Mouse (Mus musculus): ENCODE results near the gene Cd3d. TPM values are rescaled to one million over a fixed set of nuclear protein-coding genes. Genes with fewer than 3 reads are reported as not detected.

The Cd3d gene
- polyA plus RNA-seq, 1 experiment from 2014 or later, result not detected

GRCm38 (mm10) chr9:44986242-44986781 is 4.7 kb downstream of the Cd3d start:
- no peak for ATAC-seq
- Histone ChIP-seq H3K27me3 (replicated peaks; ENCODE audit: control insufficient read depth, insufficient read depth, low read length) (no peaks in the 10 kb centered on the region), H3K36me3 (ENCODE audit: control insufficient read depth, insufficient read depth, low read length) (no peaks in the 10 kb centered on the region), H3K27ac (ENCODE audit: low read length) (no peak overlapping the region), H3K4me2 (ENCODE audit: low read depth, low read length) (no peak overlapping the region), H3K9me3 (ENCODE audit: control insufficient read depth, low read length) (no peaks in the 10 kb centered on the region), H3K4me3 (ENCODE audit: low read length) (no peak overlapping the region), H3K9ac (ENCODE audit: low read depth, low read length) (no peak overlapping the region), H3K4me1 (ENCODE audit: control insufficient read depth, insufficient read depth, low read length) (no peaks in the 10 kb centered on the region)
- 58% methylated on average over 14 of the region's 14 CpGs for WGBS

- H3K27ac ChIP-seq (ENCODE audit: low read length), result no peak overlapping the region
- H3K36me3 ChIP-seq (ENCODE audit: control insufficient read depth, insufficient read depth, low read length), result no peaks in the 10 kb centered on the region
- no peaks in the 10 kb centered on the region for H3K9me3 ChIP-seq (ENCODE audit: control insufficient read depth, low read length)
- no peak for ATAC-seq
- no peaks in the 10 kb centered on the region for H3K4me1 ChIP-seq (ENCODE audit: control insufficient read depth, insufficient read depth, low read length)
- H3K27me3 ChIP-seq (replicated peaks; ENCODE audit: control insufficient read depth, insufficient read depth, low read length), result no peaks in the 10 kb centered on the region
- H3K4me2 ChIP-seq (ENCODE audit: low read depth, low read length), result no peak overlapping the region
- no peak overlapping the region for H3K9ac ChIP-seq (ENCODE audit: low read depth, low read length)
- no peak overlapping the region for H3K4me3 ChIP-seq (ENCODE audit: low read length)
- WGBS, result 62% methylated on average over 5 of the region's 5 CpGs
Observed at GRCm38 (mm10) chr9:44986976-44987375, 5.4 kb downstream of the Cd3d start.

GRCm38 (mm10) chr9:44991821-44992220 is 10.2 kb downstream of the Cd3d start:
- no peaks in the 10 kb centered on the region for H3K27me3 ChIP-seq (replicated peaks; ENCODE audit: control insufficient read depth, insufficient read depth, low read length)
- no peak for ATAC-seq
- H3K9ac ChIP-seq (ENCODE audit: low read depth, low read length), result no peak overlapping the region
- H3K4me3 ChIP-seq (ENCODE audit: low read length), result no peak overlapping the region
- 78% methylated on average over 2 of the region's 2 CpGs for WGBS
- H3K36me3 ChIP-seq (ENCODE audit: control insufficient read depth, insufficient read depth, low read length), result no peaks in the 10 kb centered on the region
- no peak overlapping the region for H3K4me2 ChIP-seq (ENCODE audit: low read depth, low read length)
- no peak overlapping the region for H3K27ac ChIP-seq (ENCODE audit: low read length)
- no peaks in the 10 kb centered on the region for H3K9me3 ChIP-seq (ENCODE audit: control insufficient read depth, low read length)
- H3K4me1 ChIP-seq (ENCODE audit: control insufficient read depth, insufficient read depth, low read length), result no peaks in the 10 kb centered on the region

GRCm38 (mm10) chr9:44992271-44992670 is 10.7 kb downstream of the Cd3d start:
- no peak for ATAC-seq

GRCm38 (mm10) chr9:44993268-44993667 is 11.7 kb downstream of the Cd3d start:
- 83% methylated on average over 2 of the region's 2 CpGs for WGBS
- no peak for ATAC-seq
- Histone ChIP-seq H3K27ac (ENCODE audit: low read length) (no peak overlapping the region), H3K9me3 (ENCODE audit: control insufficient read depth, low read length) (no peaks in the 10 kb centered on the region), H3K4me2 (ENCODE audit: low read depth, low read length) (no peak overlapping the region), H3K36me3 (ENCODE audit: control insufficient read depth, insufficient read depth, low read length) (no peaks in the 10 kb centered on the region), H3K4me3 (ENCODE audit: low read length) (no peak overlapping the region), H3K9ac (ENCODE audit: low read depth, low read length) (no peak overlapping the region), H3K4me1 (ENCODE audit: control insufficient read depth, insufficient read depth, low read length) (no peaks in the 10 kb centered on the region), H3K27me3 (replicated peaks; ENCODE audit: control insufficient read depth, insufficient read depth, low read length) (no peaks in the 10 kb centered on the region)

More at GRCm38 (mm10) chr9:44992271-44992670, 10.7 kb downstream of the Cd3d start:
- Histone ChIP-seq H3K9me3 (ENCODE audit: control insufficient read depth, low read length) (no peaks in the 10 kb centered on the region), H3K27ac (ENCODE audit: low read length) (no peak overlapping the region), H3K4me2 (ENCODE audit: low read depth, low read length) (no peak overlapping the region), H3K36me3 (ENCODE audit: control insufficient read depth, insufficient read depth, low read length) (no peaks in the 10 kb centered on the region), H3K4me1 (ENCODE audit: control insufficient read depth, insufficient read depth, low read length) (no peaks in the 10 kb centered on the region), H3K4me3 (ENCODE audit: low read length) (no peak overlapping the region), H3K9ac (ENCODE audit: low read depth, low read length) (no peak overlapping the region), H3K27me3 (replicated peaks; ENCODE audit: control insufficient read depth, insufficient read depth, low read length) (no peaks in the 10 kb centered on the region)

GRCm38 (mm10) chr9:44994962-44995361 is 13.4 kb downstream of the Cd3d start:
- no peak for ATAC-seq

GRCm38 (mm10) chr9:44996590-44996989 is 15.0 kb downstream of the Cd3d start:
- Histone ChIP-seq H3K4me2 (ENCODE audit: low read depth, low read length) (no peak overlapping the region), H3K27me3 (replicated peaks; ENCODE audit: control insufficient read depth, insufficient read depth, low read length) (no peaks in the 10 kb centered on the region), H3K27ac (ENCODE audit: low read length) (no peak overlapping the region), H3K36me3 (ENCODE audit: control insufficient read depth, insufficient read depth, low read length) (no peaks in the 10 kb centered on the region), H3K9me3 (ENCODE audit: control insufficient read depth, low read length) (no peaks in the 10 kb centered on the region), H3K4me1 (ENCODE audit: control insufficient read depth, insufficient read depth, low read length) (no peaks in the 10 kb centered on the region), H3K9ac (ENCODE audit: low read depth, low read length) (no peak overlapping the region), H3K4me3 (ENCODE audit: low read length) (no peak overlapping the region)
- no peak for ATAC-seq
- WGBS, result 92% methylated on average over 7 of the region's 7 CpGs

More at GRCm38 (mm10) chr9:44994962-44995361, 13.4 kb downstream of the Cd3d start:
- H3K4me3 ChIP-seq (ENCODE audit: low read length), result no peak overlapping the region
- H3K4me1 ChIP-seq (ENCODE audit: control insufficient read depth, insufficient read depth, low read length), result no peaks in the 10 kb centered on the region
- H3K27ac ChIP-seq (ENCODE audit: low read length), result no peak overlapping the region
- 64% methylated on average over 4 of the region's 4 CpGs for WGBS
- H3K9ac ChIP-seq (ENCODE audit: low read depth, low read length), result no peak overlapping the region
- no peaks in the 10 kb centered on the region for H3K36me3 ChIP-seq (ENCODE audit: control insufficient read depth, insufficient read depth, low read length)
- H3K9me3 ChIP-seq (ENCODE audit: control insufficient read depth, low read length), result no peaks in the 10 kb centered on the region
- no peaks in the 10 kb centered on the region for H3K27me3 ChIP-seq (replicated peaks; ENCODE audit: control insufficient read depth, insufficient read depth, low read length)
- no peak overlapping the region for H3K4me2 ChIP-seq (ENCODE audit: low read depth, low read length)

GRCm38 (mm10) chr9:44998138-44998537 is 16.6 kb downstream of the Cd3d start:
- Histone ChIP-seq H3K9ac (ENCODE audit: low read depth, low read length) (no peak overlapping the region), H3K4me2 (ENCODE audit: low read depth, low read length) (no peak overlapping the region), H3K4me3 (ENCODE audit: low read length) (no peak overlapping the region), H3K9me3 (ENCODE audit: control insufficient read depth, low read length) (no peaks in the 10 kb centered on the region), H3K36me3 (ENCODE audit: control insufficient read depth, insufficient read depth, low read length) (no peaks in the 10 kb centered on the region), H3K4me1 (ENCODE audit: control insufficient read depth, insufficient read depth, low read length) (no peaks in the 10 kb centered on the region), H3K27ac (ENCODE audit: low read length) (no peak overlapping the region), H3K27me3 (replicated peaks; ENCODE audit: control insufficient read depth, insufficient read depth, low read length) (no peaks in the 10 kb centered on the region)
- no peak for ATAC-seq
- 69% methylated on average over 11 of the region's 11 CpGs for WGBS

GRCm38 (mm10) chr9:44999171-44999570 is 17.6 kb downstream of the Cd3d start:
- Histone ChIP-seq H3K27me3 (replicated peaks; ENCODE audit: control insufficient read depth, insufficient read depth, low read length) (no peaks in the 10 kb centered on the region), H3K4me2 (ENCODE audit: low read depth, low read length) (no peak overlapping the region), H3K4me1 (ENCODE audit: control insufficient read depth, insufficient read depth, low read length) (no peaks in the 10 kb centered on the region), H3K9ac (ENCODE audit: low read depth, low read length) (no peak overlapping the region), H3K4me3 (ENCODE audit: low read length) (no peak overlapping the region), H3K9me3 (ENCODE audit: control insufficient read depth, low read length) (no peaks in the 10 kb centered on the region), H3K27ac (ENCODE audit: low read length) (no peak overlapping the region), H3K36me3 (ENCODE audit: control insufficient read depth, insufficient read depth, low read length) (no peaks in the 10 kb centered on the region)
- 55% methylated on average over 6 of the region's 6 CpGs for whole genome bisulfite sequencing
- ATAC-seq, result no peak

- Histone ChIP-seq H3K4me2 (ENCODE audit: low read depth, low read length) (no peak overlapping the region), H3K4me3 (ENCODE audit: low read length) (no peak overlapping the region), H3K36me3 (ENCODE audit: control insufficient read depth, insufficient read depth, low read length) (no peaks in the 10 kb centered on the region), H3K27me3 (replicated peaks; ENCODE audit: control insufficient read depth, insufficient read depth, low read length) (no peaks in the 10 kb centered on the region), H3K27ac (ENCODE audit: low read length) (no peak overlapping the region), H3K9ac (ENCODE audit: low read depth, low read length) (no peak overlapping the region), H3K4me1 (ENCODE audit: control insufficient read depth, insufficient read depth, low read length) (no peaks in the 10 kb centered on the region), H3K9me3 (ENCODE audit: control insufficient read depth, low read length) (no peaks in the 10 kb centered on the region)
- WGBS, result 73% methylated on average over 5 of the region's 5 CpGs
- ATAC-seq, result no peak
Observed at GRCm38 (mm10) chr9:44999776-45000175, 18.2 kb downstream of the Cd3d start.
